Mouse (Mus musculus) olfactory bulb, adult 2 months (tissue): ENCODE measurements at regions not wholly inside any gene's neighbourhood (a gene's known extent, or its start where the extent isn't known, plus 50 kb on each side); places are given as distances from the start of the nearest gene placed in this dataset.

Experiments used
- CTCF ChIP-seq: fragments of 200-500 bp; IDR thresholded peaks from 2 replicates; pipeline ENCODE4 v1.5.1; 2012; ENCODE audit warnings: low read depth, mild to moderate bottlenecking, low read length, moderate library complexity; ENCODE audit not compliant: insufficient read depth
- POLR2A ChIP-seq: fragments of 200-500 bp; IDR thresholded peaks from 2 replicates; pipeline ENCODE4 v1.6.1; 2012; ENCODE audit warnings: mild to moderate bottlenecking, low read depth, low read length, moderate library complexity; ENCODE audit not compliant: insufficient read depth

DNA sequence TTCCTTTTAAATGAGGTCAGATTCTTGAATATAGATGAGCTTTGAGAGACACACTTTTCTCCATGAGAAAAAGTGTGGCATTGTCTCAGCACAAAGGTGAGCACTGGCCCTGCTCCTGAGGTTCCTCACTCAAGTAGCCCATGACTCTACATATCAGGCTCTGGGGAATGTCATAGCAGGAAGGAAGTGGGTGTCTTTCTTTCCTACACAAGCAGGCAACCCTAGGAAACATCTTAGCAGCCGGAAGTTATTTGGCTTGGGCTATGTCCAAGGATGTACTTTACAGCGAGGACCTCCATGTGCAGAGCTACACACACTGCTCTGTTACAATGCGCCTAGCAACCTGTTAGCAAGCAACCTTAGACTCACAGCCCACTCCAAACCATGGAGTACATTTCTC lies 356.9 kb downstream of the Med10 start:
- TF ChIP-seq CTCF, result no peak
- TF ChIP-seq POLR2A, result no peak
